In genomic region chr2:131128211-131128610, GRCm38 (mm10) we compare ENCODE assay signal across 10 mouse cellular contexts. TPM values are rescaled to one million over a fixed set of nuclear protein-coding genes. Genes with fewer than 3 reads are reported as not detected.
DNase-seq lines count a peak whose midpoint lies in the region; ATAC-seq and TF ChIP-seq lines count a peak whose summit lies in the region.
"Had no signal": no experiment of that assay in that cellular context is flagged by ENCODE, and none has a peak within 500 bp of the region (broad histone marks: within the 10 kb centered on the region; RNA-seq: fewer than 3 reads in every experiment).

No protein-coding gene starts in this region.

- no peaks in the 10 kb centered on the region; the same call in 1 of the 2 replicates for H3K4me1 ChIP-seq in kidney, adult 2 months (ENCODE audit: control insufficient read depth, insufficient read depth, low read length)
- peaks cover 31% of the 10 kb centered on the region for H3K4me1 ChIP-seq in embryonic facial prominence, embryonic 15.5 days
- H3K4me1 ChIP-seq in intestine, embryonic 15.5 days (replicated peaks), result peaks cover 16% of the 10 kb centered on the region
- peaks cover 15% of the 10 kb centered on the region for H3K4me1 ChIP-seq in midbrain, embryonic 13.5 days (replicated peaks)

- TF ChIP-seq CTCF in kidney, adult 2 months (conservative IDR thresholded peaks at IDR 0.05; ENCODE audit: insufficient read depth, insufficient read length, low read depth, low read length), result no peak

- DNase-seq in kidney, adult 2 months, result no peak
- no peak for DNase-seq in kidney, adult 11 months
- DNase-seq in frontal cortex, postnatal 25 days (ENCODE audit: low spot score in 2 of 2), result no peak
- DNase-seq in layer of hippocampus, adult 11-12 months (ENCODE audit: low spot score), result no peak
- DNase-seq in ovary, adult 18-20 months (ENCODE audit: low spot score), result no peak
- DNase-seq: cerebellum, adult 8-10 months had no signal

- WGBS in kidney, adult 2 months, result 74% methylated on average over 5 of the region's 5 CpGs
- 79% methylated on average over 5 of the region's 5 CpGs for WGBS in embryonic facial prominence, embryonic 15.5 days
- 75% methylated on average over 5 of the region's 5 CpGs for WGBS in intestine, embryonic 15.5 days
- WGBS in midbrain, embryonic 13.5 days, result 91% methylated on average over 5 of the region's 5 CpGs

- no peaks in the 10 kb centered on the region for H3K27me3 ChIP-seq in kidney, adult 2 months (replicated peaks; ENCODE audit: control insufficient read depth, insufficient read depth, low read length)
- H3K27me3 ChIP-seq in embryonic facial prominence, embryonic 15.5 days, result no peaks in the 10 kb centered on the region
- H3K27me3 ChIP-seq in intestine, embryonic 15.5 days (replicated peaks), result no peaks in the 10 kb centered on the region
- H3K27me3 ChIP-seq in midbrain, embryonic 13.5 days, result 0 out of 2 replicates have a peak, but pooled peaks cover 3% of the 10 kb centered on the region

- H3K27ac ChIP-seq in kidney, adult 2 months (ENCODE audit: insufficient read depth, low read depth, low read length), result no peak overlapping the region
- no peak overlapping the region for H3K27ac ChIP-seq in embryonic facial prominence, embryonic 15.5 days (replicated peaks)
- H3K27ac ChIP-seq in intestine, embryonic 15.5 days, result no peak overlapping the region
- H3K27ac ChIP-seq in midbrain, embryonic 13.5 days, result no peak overlapping the region
- H3K27ac ChIP-seq: macrophage had no signal

- no peaks in the 10 kb centered on the region for H3K36me3 ChIP-seq in kidney, adult 2 months (ENCODE audit: control insufficient read depth, insufficient read depth, low read length)
- no peaks in the 10 kb centered on the region for H3K36me3 ChIP-seq in embryonic facial prominence, embryonic 15.5 days
- H3K36me3 ChIP-seq in intestine, embryonic 15.5 days, result no peaks in the 10 kb centered on the region
- no peaks in the 10 kb centered on the region for H3K36me3 ChIP-seq in midbrain, embryonic 13.5 days

- H3K9ac ChIP-seq in embryonic facial prominence, embryonic 15.5 days, result no peak overlapping the region
- no peak overlapping the region for H3K9ac ChIP-seq in intestine, embryonic 15.5 days
- H3K9ac ChIP-seq in midbrain, embryonic 13.5 days (replicated peaks), result no peak overlapping the region

- ATAC-seq in embryonic facial prominence, embryonic 15.5 days (ENCODE audit: insufficient number of reproducible peaks, low FRiP score, low TSS enrichment, low read depth), result no peak
- no peak for ATAC-seq in intestine, embryonic 15.5 days
- ATAC-seq in midbrain, embryonic 13.5 days, result no peak

- H3K4me3 ChIP-seq in kidney, adult 2 months (ENCODE audit: insufficient read depth, low read depth, low read length), result peak overlapping the region; percentile 3
- peak overlapping the region; percentile 68 for H3K4me3 ChIP-seq in embryonic facial prominence, embryonic 15.5 days (replicated peaks)
- H3K4me3 ChIP-seq in intestine, embryonic 15.5 days (replicated peaks), result peak overlapping the region; percentile 47
- no peak overlapping the region; the same call in 1 of the 2 replicates for H3K4me3 ChIP-seq in midbrain, embryonic 13.5 days (replicated peaks)

- no peaks in the 10 kb centered on the region for H3K9me3 ChIP-seq in embryonic facial prominence, embryonic 15.5 days (replicated peaks)
- no peaks in the 10 kb centered on the region for H3K9me3 ChIP-seq in intestine, embryonic 15.5 days
- H3K9me3 ChIP-seq in midbrain, embryonic 13.5 days, result no peaks in the 10 kb centered on the region

- no peak for TF ChIP-seq POLR2A in kidney, adult 2 months (IDR thresholded peaks at IDR 0.05; ENCODE audit: low read depth, low read length)

- peak overlapping the region; percentile 63 for H3K4me2 ChIP-seq in embryonic facial prominence, embryonic 15.5 days (replicated peaks)
- peak overlapping the region; percentile 88 for H3K4me2 ChIP-seq in intestine, embryonic 15.5 days (replicated peaks)
- peak overlapping the region; percentile 89; the same call in 1 of the 2 replicates for H3K4me2 ChIP-seq in midbrain, embryonic 13.5 days (replicated peaks)

RNA-seq across cellular contexts. Expression of gene Hspa12b, which starts 1.1 kb away (rescaled TPM):
- 7.8 and 8.4 TPM in 2 replicates for polyA plus RNA-seq in kidney, adult 2 months (2012; rRNA removed)
- polyA plus RNA-seq in embryonic facial prominence, embryonic 15.5 days (2015; fragmentation: Nextera tagmentation; extraction: Ambion mirVana), result 17.6 and 18.1 TPM in 2 replicates
- 9.1 and 9.7 TPM in 2 replicates for polyA plus RNA-seq in intestine, embryonic 15.5 days (2015; fragmentation: Nextera tagmentation; extraction: Ambion mirVana)
- 3.1 and 4.0 TPM in 2 replicates for polyA plus RNA-seq in midbrain, embryonic 13.5 days (2015; fragmentation: Nextera tagmentation; extraction: Ambion mirVana)

RNA-seq across cellular contexts. Expression of gene Gm11037, which starts 5.1 kb away (rescaled TPM):
- not detected in 2 replicates for polyA plus RNA-seq in kidney, adult 2 months (2012; rRNA removed)
- polyA plus RNA-seq in embryonic facial prominence, embryonic 15.5 days (2015; fragmentation: Nextera tagmentation; extraction: Ambion mirVana), result not detected in 2 replicates
- polyA plus RNA-seq in intestine, embryonic 15.5 days (2015; fragmentation: Nextera tagmentation; extraction: Ambion mirVana), result not detected in 2 replicates
- polyA plus RNA-seq in midbrain, embryonic 13.5 days (2015; fragmentation: Nextera tagmentation; extraction: Ambion mirVana), result not detected in 2 replicates
- polyA plus RNA-seq: macrophage had no signal

RNA-seq across cellular contexts. Expression of gene 1700037H04Rik, which starts 31.7 kb away (rescaled TPM):
- polyA plus RNA-seq in kidney, adult 2 months (2012; rRNA removed), result 107 and 112 TPM in 2 replicates
- 67.3 and 69.3 TPM in 2 replicates for polyA plus RNA-seq in embryonic facial prominence, embryonic 15.5 days (2015; fragmentation: Nextera tagmentation; extraction: Ambion mirVana)
- polyA plus RNA-seq in intestine, embryonic 15.5 days (2015; fragmentation: Nextera tagmentation; extraction: Ambion mirVana), result 98.6 and 110 TPM in 2 replicates
- polyA plus RNA-seq in midbrain, embryonic 13.5 days (2015; fragmentation: Nextera tagmentation; extraction: Ambion mirVana), result 89.6 and 92.2 TPM in 2 replicates

RNA-seq across cellular contexts. Expression of gene Siglec1, which starts 41.6 kb away (rescaled TPM):
- 1.5 and 7.5 TPM in 2 replicates for polyA plus RNA-seq in kidney, adult 2 months (2012; rRNA removed)
- polyA plus RNA-seq in embryonic facial prominence, embryonic 15.5 days (2015; fragmentation: Nextera tagmentation; extraction: Ambion mirVana), result 0.68 TPM in 2 replicates
- polyA plus RNA-seq in intestine, embryonic 15.5 days (2015; fragmentation: Nextera tagmentation; extraction: Ambion mirVana), result 0.24 and 0.35 TPM in 2 replicates
- polyA plus RNA-seq in midbrain, embryonic 13.5 days (2015; fragmentation: Nextera tagmentation; extraction: Ambion mirVana), result 0.06 and 0.17 TPM in 2 replicates

RNA-seq across cellular contexts. Expression of gene Cenpb, which starts 51.7 kb away (rescaled TPM):
- polyA plus RNA-seq in kidney, adult 2 months (2012; rRNA removed), result 95.3 and 105 TPM in 2 replicates
- polyA plus RNA-seq in embryonic facial prominence, embryonic 15.5 days (2015; fragmentation: Nextera tagmentation; extraction: Ambion mirVana), result 13.3 and 14.6 TPM in 2 replicates
- 12.5 and 12.6 TPM in 2 replicates for polyA plus RNA-seq in intestine, embryonic 15.5 days (2015; fragmentation: Nextera tagmentation; extraction: Ambion mirVana)
- polyA plus RNA-seq in midbrain, embryonic 13.5 days (2015; fragmentation: Nextera tagmentation; extraction: Ambion mirVana), result 13.3 and 15.0 TPM in 2 replicates
